Mouse (Mus musculus) heart, adult 2 months (tissue): ENCODE measurements at regions not wholly inside any gene's neighbourhood (a gene's known extent, or its start where the extent isn't known, plus 50 kb on each side); places are given as distances from the start of the nearest gene placed in this dataset.

Experiments used
- CTCF ChIP-seq: fragments of 200-600 bp; IDR thresholded peaks from 2 replicates; pipeline ENCODE4 v1.8.1; 2022; ENCODE audit warnings: antibody characterized with exemption, mild to moderate bottlenecking, moderate library complexity
- POLR2A ChIP-seq: fragments of 200-500 bp; IDR thresholded peaks from 2 replicates; pipeline ENCODE4 v1.6.1; 2011; ENCODE audit warnings: mild to moderate bottlenecking, low read depth, low read length, control low read depth; ENCODE audit not compliant: insufficient read depth

GRCm38 (mm10) chr15:64586776-64587175, 230.7 kb upstream of the Gm21798 start:
- TF ChIP-seq POLR2A (no peak), CTCF (no peak)
